Mouse (Mus musculus) small intestine, adult 2 months (tissue): Measurements from ENCODE around the gene H2-D1.

ENCODE experiments used
- CTCF ChIP-seq: fragments of 200-500 bp; IDR thresholded peaks from 2 replicates; pipeline ENCODE4 v1.5.1; 2012; ENCODE audit warnings: low read depth, mild to moderate bottlenecking, control low read depth, inconsistent platforms, low read length, moderate library complexity, mixed read lengths; ENCODE audit not compliant: insufficient replicate concordance, insufficient read length; ENCODE audit errors: extremely low read depth
- POLR2A ChIP-seq: fragments of 200-500 bp; IDR thresholded peaks from 2 replicates; pipeline ENCODE4 v1.6.1; 2012; ENCODE audit warnings: low read depth, mild to moderate bottlenecking, control low read depth, inconsistent platforms, low read length, moderate library complexity

GRCm38 (mm10) chr17:35276304-35276864 lies 13.9 kb downstream of the H2-D1 start:
- TF ChIP-seq POLR2A (no peak), CTCF (no peak)
